Mouse (Mus musculus): ENCODE measurements around the gene Prkar1b.

The Prkar1b gene

GRCm38 (mm10) chr5:138974911-138975485, 174.8 kb downstream of the Prkar1b start:
- no peak for DNase-seq (ENCODE audit: low spot score in 2 of 2)

- DNase-seq (ENCODE audit: low spot score in 2 of 2), result no peak
Observed at GRCm38 (mm10) chr5:138973480-138973879, 176.3 kb downstream of the Prkar1b start.

- no peak for DNase-seq (ENCODE audit: low spot score in 2 of 2)
Observed at GRCm38 (mm10) chr5:138971405-138971804, 178.4 kb downstream of the Prkar1b start.

- no peak for DNase-seq (ENCODE audit: low spot score in 2 of 2)
Observed at GRCm38 (mm10) chr5:138970056-138970490, 179.7 kb downstream of the Prkar1b start.

All from frontal cortex, postnatal 14 days (tissue).